Mouse (Mus musculus): Measurements from ENCODE around the gene Acot3.
A peak's percentile ranks its signal among the peaks of the same experiment; 100 is the strongest.
"Not testable (repeated sequence)": the region's sequence is repeated elsewhere in the genome, so short reads cannot be mapped to it uniquely, and the experiment has no call there.

Gene Acot3

DNA sequence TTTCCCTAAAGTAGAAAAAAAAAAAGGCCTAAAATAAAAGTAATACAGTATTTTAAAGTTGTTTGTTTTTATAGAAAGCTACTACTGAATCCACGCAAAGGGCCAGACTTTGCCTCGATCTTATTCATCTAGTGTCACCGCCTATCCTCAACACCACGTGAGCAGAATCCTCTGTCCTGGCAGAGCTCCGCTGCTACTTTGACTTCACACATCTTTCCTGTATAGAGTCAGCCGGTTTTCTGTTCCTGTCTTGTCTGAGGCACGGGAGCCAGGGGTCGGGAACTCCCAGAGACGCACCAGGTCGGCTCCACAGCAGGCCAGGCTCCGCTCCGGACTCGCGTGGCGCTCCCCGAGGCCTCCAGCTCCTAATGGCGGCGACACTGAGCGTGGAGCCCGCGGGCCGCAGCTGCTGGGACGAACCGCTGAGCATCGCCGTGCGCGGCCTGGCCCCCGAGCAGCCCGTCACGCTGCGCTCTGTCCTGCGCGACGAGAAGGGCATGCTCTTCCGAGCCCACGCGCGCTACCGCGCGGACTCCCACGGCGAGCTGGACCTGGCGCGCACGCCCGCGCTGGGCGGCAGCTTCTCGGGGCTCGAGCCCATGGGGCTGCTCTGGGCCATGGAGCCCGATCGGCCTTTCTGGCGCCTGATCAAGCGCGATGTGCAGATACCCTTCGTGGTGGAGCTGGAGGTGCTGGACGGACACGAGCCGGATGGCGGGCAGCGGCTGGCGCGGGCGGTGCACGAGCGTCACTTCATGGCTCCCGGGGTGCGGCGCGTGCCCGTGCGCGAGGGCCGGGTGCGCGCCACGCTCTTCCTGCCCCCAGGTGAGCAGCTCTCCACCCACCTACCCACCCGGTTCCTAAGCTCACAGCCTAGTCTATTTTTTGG, 48.9 kb downstream of the Acot3 start, which contains the start of gene Acot6:
Gene Acot6 (plus strand): TSS at position 51 of the 889 bp plus-strand sequence.
- not testable (repeated sequence) for H3K36me3 ChIP-seq (ENCODE audit: control insufficient read depth, insufficient read depth, low read length, poor library complexity, severe bottlenecking); H3K27me3 ChIP-seq (ENCODE audit: control insufficient read depth, insufficient read depth, low read length, poor library complexity, severe bottlenecking)
- peak; percentile 47 for DNase-seq (ENCODE audit: low read depth, low spot score)

DNA sequence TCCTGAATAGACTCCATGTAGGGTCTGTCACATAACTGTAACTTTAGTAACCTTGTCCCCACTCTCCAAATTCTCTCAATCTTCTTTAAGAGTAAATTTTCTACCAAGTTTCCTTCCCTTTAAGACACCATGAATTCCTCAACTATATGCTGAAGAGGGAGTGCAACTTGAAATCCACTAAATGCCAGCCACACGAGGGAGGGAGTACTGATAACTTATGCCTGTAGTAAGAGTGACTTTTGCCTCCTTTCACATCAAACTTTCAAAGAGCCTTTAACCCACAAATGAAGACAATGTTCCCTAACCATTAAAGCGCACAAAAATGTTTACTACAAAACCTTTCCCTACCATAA, 49.5 kb downstream of the Acot3 start:
- no peaks in the 10 kb centered on the region for H3K36me3 ChIP-seq (ENCODE audit: control insufficient read depth, insufficient read depth, low read length, poor library complexity, severe bottlenecking)
- DNase-seq (ENCODE audit: low read depth, low spot score): no peak

DNA sequence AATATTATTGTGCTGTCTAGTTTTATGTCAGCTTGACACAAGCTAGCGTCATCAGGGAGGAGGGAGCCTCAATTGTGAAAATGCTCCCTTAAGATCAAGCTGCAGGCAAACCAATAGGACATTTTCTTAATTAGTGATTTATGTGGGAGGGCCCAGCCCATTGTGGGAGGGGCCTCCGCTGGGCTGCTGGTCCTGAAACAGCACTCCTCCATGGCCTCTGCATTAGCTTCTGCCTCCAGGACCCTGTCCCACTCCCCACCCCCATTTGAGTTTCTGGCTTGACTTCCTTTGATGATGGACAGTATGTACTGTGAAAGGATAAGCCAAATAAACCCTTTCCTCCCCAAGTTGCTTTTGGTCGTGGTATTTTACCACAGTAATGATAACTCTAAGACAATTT, 55.1 kb downstream of the Acot3 start:
- H3K27me3 ChIP-seq (ENCODE audit: control insufficient read depth, insufficient read depth, low read length, poor library complexity, severe bottlenecking): no peaks in the 10 kb centered on the region
- no peaks in the 10 kb centered on the region for H3K36me3 ChIP-seq (ENCODE audit: control insufficient read depth, insufficient read depth, low read length, poor library complexity, severe bottlenecking)
- no peak for DNase-seq (ENCODE audit: low read depth, low spot score)

More for the DNA sequence above, 49.5 kb downstream of the Acot3 start:
- no peaks in the 10 kb centered on the region for H3K27me3 ChIP-seq (ENCODE audit: control insufficient read depth, insufficient read depth, low read length, poor library complexity, severe bottlenecking)

DNA sequence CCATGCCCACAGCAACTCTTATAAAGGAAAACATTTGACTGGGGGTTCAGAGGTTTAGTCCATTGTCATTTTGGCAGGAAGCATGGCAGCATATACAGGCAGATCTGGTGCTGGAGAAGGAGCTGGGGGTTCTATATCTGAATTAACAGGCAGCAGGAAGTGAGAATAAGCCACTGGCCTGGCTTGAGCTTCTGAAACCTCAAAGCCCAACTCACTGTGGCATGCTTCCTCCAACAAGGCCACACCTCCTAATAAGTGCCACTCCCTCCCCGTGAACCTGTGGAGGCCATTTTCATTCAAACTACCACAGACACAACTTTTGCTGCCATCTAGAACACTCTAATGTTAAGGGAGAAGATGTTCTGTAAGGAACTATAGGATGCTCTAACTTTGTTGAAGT, 55.7 kb downstream of the Acot3 start:
- H3K27me3 ChIP-seq (ENCODE audit: control insufficient read depth, insufficient read depth, low read length, poor library complexity, severe bottlenecking): no peaks in the 10 kb centered on the region
- no peaks in the 10 kb centered on the region for H3K36me3 ChIP-seq (ENCODE audit: control insufficient read depth, insufficient read depth, low read length, poor library complexity, severe bottlenecking)
- peak; percentile 51 for DNase-seq (ENCODE audit: low read depth, low spot score)

- no peaks in the 10 kb centered on the region for H3K36me3 ChIP-seq (ENCODE audit: control insufficient read depth, insufficient read depth, low read length, poor library complexity, severe bottlenecking)
- DNase-seq (ENCODE audit: low read depth, low spot score): no peak
- H3K27me3 ChIP-seq (ENCODE audit: control insufficient read depth, insufficient read depth, low read length, poor library complexity, severe bottlenecking): no peaks in the 10 kb centered on the region
These were observed 58.0 kb downstream of the Acot3 start for GRCm38 (mm10) chr12:84109924-84110323.

Measured in splenic B cell, adult 2 months (primary cell).